Mouse (Mus musculus) stomach, embryonic 14.5 days (tissue): ENCODE data around the gene Ndufv2. TPM values are rescaled to one million over a fixed set of nuclear protein-coding genes. Genes with fewer than 3 reads are reported as not detected.
"Not testable (repeated sequence)": the region's sequence is repeated elsewhere in the genome, so short reads cannot be mapped to it uniquely, and the experiment has no call there.

Experiments used
- ATAC-seq: fragments of 200-750 bp; cut with Nextera tagmentation; 2 replicates; pipeline ENCODE4 v1.8.0; 2017; ENCODE audit warnings: low read depth, moderate TSS enrichment; ENCODE audit not compliant: insufficient number of reproducible peaks, insufficient read depth, low FRiP score
- H3K27ac ChIP-seq: fragments of 300-500 bp; sonication (generic); 2 replicates; pipeline ENCODE4 v1.5.1; 2014; ENCODE audit warnings: mild to moderate bottlenecking, low read length, moderate library complexity, mixed read lengths
- H3K27me3 ChIP-seq: fragments of 300-500 bp; sonication (generic); 2 replicates; pipeline ENCODE4 v1.6.1; 2014; ENCODE audit warnings: low read length, control low read depth, mixed read lengths; ENCODE audit not compliant: control insufficient read depth, insufficient read depth
- H3K36me3 ChIP-seq: fragments of 300-500 bp; sonication (generic); 2 replicates; pipeline ENCODE4 v1.6.1; 2014; ENCODE audit warnings: mild to moderate bottlenecking, control low read depth, low read length, moderate library complexity, mixed read lengths; ENCODE audit not compliant: control insufficient read depth, insufficient read depth
- H3K4me1 ChIP-seq: fragments of 300-500 bp; sonication (generic); 2 replicates; pipeline ENCODE4 v1.6.1; 2014; ENCODE audit warnings: low read length, control low read depth, mixed read lengths; ENCODE audit not compliant: control insufficient read depth, insufficient read depth
- H3K4me2 ChIP-seq: fragments of 300-500 bp; sonication (generic); replicated peaks from 2 replicates; pipeline ENCODE4 v1.6.1; 2014; ENCODE audit warnings: low read depth, low read length, control low read depth
- H3K4me3 ChIP-seq: fragments of 300-500 bp; sonication (generic); 2 replicates; pipeline ENCODE4 v1.5.1; 2014; ENCODE audit warnings: low read depth, low read length, control low read depth
- H3K9ac ChIP-seq: fragments of 300-500 bp; sonication (generic); replicated peaks from 2 replicates; pipeline ENCODE4 v1.6.1; 2014; ENCODE audit warnings: low read depth, mild to moderate bottlenecking, control low read depth, low read length, moderate library complexity, mixed read lengths
- H3K9me3 ChIP-seq: fragments of 300-500 bp; sonication (generic); 2 replicates; pipeline ENCODE4 v1.6.1; 2016; ENCODE audit warnings: low read depth, low read length, control low read depth; ENCODE audit not compliant: control insufficient read depth
- WGBS: fragments of 180-500 bp; shearing (Covaris S2); extraction: QIAGEN DNeasy Blood & Tissue Kit; methylation state at CpG from one replicate; pipeline ENCODE4 v1.1.7; 2014; 5-methylcytosine and 5-hydroxymethylcytosine counted together
- polyA plus RNA-seq: library from polyadenylated mRNA; unstranded; fragments of >200 nt; fragmentation: Nextera tagmentation; extraction: Ambion mirVana; gene quantifications from 2 replicates; pipeline ENCODE4 v1.2.1, GENCODE M21; 2014

The Ndufv2 gene
- polyA plus RNA-seq, 1 experiment from 2014 or later, result 364 TPM

- no peaks in the 10 kb centered on the region for H3K9me3 ChIP-seq
- no peaks in the 10 kb centered on the region for H3K27me3 ChIP-seq
- H3K36me3 ChIP-seq, result peaks cover 23% of the 10 kb centered on the region
- H3K4me3 ChIP-seq, result peak within 1 kb of the TSS; percentile 79
- H3K27ac ChIP-seq, result peak within 1 kb of the TSS; percentile 81
- ATAC-seq, result peak; percentile 99
- H3K4me1 ChIP-seq, result 0 out of 2 replicates have a peak, but pooled peaks cover 5% of the 10 kb centered on the region
- H3K9ac ChIP-seq, result peak within 1 kb of the TSS; percentile 71
- under 1% methylated on average over 53 of the region's 53 CpGs for WGBS
- H3K4me2 ChIP-seq, result peak within 1 kb of the TSS; percentile 71
Observed at GRCm38 (mm10) chr17:66076934-66077333, 24.4 kb downstream of the Ndufv2 start, which contains the start of gene Ankrd12. Gene Ankrd12 (minus strand): TSS chr17:66077089.

- H3K27ac ChIP-seq, result peak overlapping the region; percentile 81
- peak overlapping the region; percentile 79 for H3K4me3 ChIP-seq
- peak; percentile 85 for ATAC-seq
- H3K4me2 ChIP-seq, result peak overlapping the region; percentile 59
- peak overlapping the region; percentile 63 for H3K9ac ChIP-seq
- no peaks in the 10 kb centered on the region for H3K9me3 ChIP-seq
- H3K36me3 ChIP-seq, result peaks cover 20% of the 10 kb centered on the region
- 0 out of 2 replicates have a peak, but pooled peaks cover 5% of the 10 kb centered on the region for H3K4me1 ChIP-seq
- under 1% methylated on average over 74 of the region's 95 CpGs for WGBS
- no peaks in the 10 kb centered on the region for H3K27me3 ChIP-seq
Observed at GRCm38 (mm10) chr17:66076174-66076927, 25.0 kb downstream of the Ndufv2 start.

- Histone ChIP-seq H3K27me3 (no peaks in the 10 kb centered on the region), H3K9ac (0 out of 2 replicates have a peak overlapping the region, but pooled peaks have one; percentile 63), H3K27ac (no peak overlapping the region), H3K9me3 (no peaks in the 10 kb centered on the region), H3K36me3 (peaks cover 15% of the 10 kb centered on the region), H3K4me3 (peak overlapping the region; percentile 79), H3K4me2 (peak overlapping the region; percentile 59), H3K4me1 (0 out of 2 replicates have a peak, but pooled peaks cover 5% of the 10 kb centered on the region)
- ATAC-seq, result no peak
- 7% methylated on average over 12 of the region's 12 CpGs for WGBS
Observed at GRCm38 (mm10) chr17:66075827-66076173, 25.6 kb downstream of the Ndufv2 start.

GRCm38 (mm10) chr17:66073971-66074370, 27.4 kb downstream of the Ndufv2 start:
- Histone ChIP-seq H3K4me3 (no peak overlapping the region), H3K27me3 (no peaks in the 10 kb centered on the region), H3K36me3 (no peaks in the 10 kb centered on the region), H3K9me3 (no peaks in the 10 kb centered on the region), H3K9ac (no peak overlapping the region), H3K27ac (no peak overlapping the region), H3K4me2 (no peak overlapping the region), H3K4me1 (0 out of 2 replicates have a peak, but pooled peaks cover 5% of the 10 kb centered on the region)
- WGBS, result 90% methylated on average over 7 of the region's 7 CpGs
- no peak for ATAC-seq

- 93% methylated on average over 2 of the region's 2 CpGs for WGBS
- not testable (repeated sequence) for H3K36me3 ChIP-seq, H3K9me3 ChIP-seq
Observed at GRCm38 (mm10) chr17:66069036-66069435, 32.3 kb downstream of the Ndufv2 start.

GRCm38 (mm10) chr17:66065115-66065514, 36.2 kb downstream of the Ndufv2 start:
- 82% methylated on average over 4 of the region's 4 CpGs for WGBS
- Histone ChIP-seq H3K27ac (no peak overlapping the region), H3K4me2 (no peak overlapping the region), H3K9ac (no peak overlapping the region), H3K4me3 (no peak overlapping the region), H3K36me3 (no peaks in the 10 kb centered on the region), H3K9me3 (no peaks in the 10 kb centered on the region), H3K4me1 (no peaks in the 10 kb centered on the region), H3K27me3 (no peaks in the 10 kb centered on the region)
- no peak for ATAC-seq

More at GRCm38 (mm10) chr17:66069036-66069435, 32.3 kb downstream of the Ndufv2 start:
- not testable (repeated sequence) for H3K27me3 ChIP-seq, H3K4me1 ChIP-seq, H3K27ac ChIP-seq, ATAC-seq, H3K4me3 ChIP-seq, H3K9ac ChIP-seq, H3K4me2 ChIP-seq

- WGBS, result 61% methylated on average over 8 of the region's 8 CpGs
- no peak for ATAC-seq
- Histone ChIP-seq H3K27ac (no peak overlapping the region), H3K9me3 (no peaks in the 10 kb centered on the region), H3K4me1 (0 out of 2 replicates have a peak, but pooled peaks cover 5% of the 10 kb centered on the region), H3K4me2 (no peak overlapping the region), H3K27me3 (no peaks in the 10 kb centered on the region), H3K4me3 (no peak overlapping the region), H3K9ac (no peak overlapping the region), H3K36me3 (no peaks in the 10 kb centered on the region)
Observed at GRCm38 (mm10) chr17:66061241-66061938, 40.0 kb downstream of the Ndufv2 start.

GRCm38 (mm10) chr17:66058160-66058559, 43.2 kb downstream of the Ndufv2 start:
- WGBS, result 88% methylated on average over 4 of the region's 4 CpGs
- H3K4me2 ChIP-seq, result no peak overlapping the region
- no peak overlapping the region for H3K4me3 ChIP-seq
- 0 out of 2 replicates have a peak, but pooled peaks cover 5% of the 10 kb centered on the region for H3K4me1 ChIP-seq
- H3K36me3 ChIP-seq, result no peaks in the 10 kb centered on the region
- no peaks in the 10 kb centered on the region for H3K27me3 ChIP-seq
- H3K9ac ChIP-seq, result no peak overlapping the region
- H3K27ac ChIP-seq, result no peak overlapping the region
- no peaks in the 10 kb centered on the region for H3K9me3 ChIP-seq
- ATAC-seq, result no peak
